In genomic region chr11:95310007-95310647, GRCm38 (mm10) we compare ENCODE assay signal across 8 mouse cellular contexts. TPM values are rescaled to one million over a fixed set of nuclear protein-coding genes. Genes with fewer than 3 reads are reported as not detected.
DNase-seq lines count a peak whose midpoint lies in the region; ATAC-seq lines count a peak whose summit lies in the region.

Kat7 (minus strand) TSS chr11:95310246.

- DNase-seq in CD4-positive, CD25-positive, alpha-beta regulatory T cell, adult 2 months (ENCODE audit: low read depth, low spot score), result peak; percentile 99
- peak; percentile 99 for DNase-seq in fat pad, adult 2 months (ENCODE audit: extremely low read depth, low read depth, low spot score)
- DNase-seq in kidney, postnatal 10 days, result peak; percentile 98
- peak; percentile 97 for DNase-seq in natural killer cell, adult 2 months (ENCODE audit: low spot score in 2 of 2)

- no peaks in the 10 kb centered on the region for H3K9me3 ChIP-seq in heart, embryonic 13.5 days
- H3K9me3 ChIP-seq in liver, embryonic 12.5 days (replicated peaks), result no peaks in the 10 kb centered on the region
- H3K9me3 ChIP-seq in stomach, embryonic 16.5 days (replicated peaks; ENCODE audit: control insufficient read depth, low read length), result no peaks in the 10 kb centered on the region

- H3K27ac ChIP-seq in brown adipose tissue, adult 24 weeks (replicated peaks; ENCODE audit: low read depth, low read length), result peak within 1 kb of the TSS; percentile 90
- H3K27ac ChIP-seq in heart, embryonic 13.5 days (replicated peaks), result peak within 1 kb of the TSS; percentile 98
- peak within 1 kb of the TSS; percentile 97 for H3K27ac ChIP-seq in liver, embryonic 12.5 days
- H3K27ac ChIP-seq in stomach, embryonic 16.5 days (ENCODE audit: low read length), result peak within 1 kb of the TSS; percentile 100

- H3K4me2 ChIP-seq in heart, embryonic 13.5 days, result peak within 1 kb of the TSS; percentile 86
- H3K4me2 ChIP-seq in liver, embryonic 12.5 days, result peak within 1 kb of the TSS; percentile 87
- peak within 1 kb of the TSS; percentile 94 for H3K4me2 ChIP-seq in stomach, embryonic 16.5 days (ENCODE audit: low read depth, low read length)

- H3K4me1 ChIP-seq in brown adipose tissue, adult 24 weeks (ENCODE audit: control insufficient read depth, insufficient read depth, insufficient read length, low read length), result peaks cover 6% of the 10 kb centered on the region; the same call in 1 of the 2 replicates
- H3K4me1 ChIP-seq in heart, embryonic 13.5 days, result peaks cover 30% of the 10 kb centered on the region
- peaks cover 59% of the 10 kb centered on the region for H3K4me1 ChIP-seq in liver, embryonic 12.5 days
- H3K4me1 ChIP-seq in stomach, embryonic 16.5 days (ENCODE audit: control insufficient read depth, insufficient read depth, low read length), result peaks cover 19% of the 10 kb centered on the region

- peak within 1 kb of the TSS; percentile 76 for H3K4me3 ChIP-seq in brown adipose tissue, adult 24 weeks (ENCODE audit: insufficient read depth, low read depth, low read length)
- peak within 1 kb of the TSS; percentile 92 for H3K4me3 ChIP-seq in heart, embryonic 13.5 days
- H3K4me3 ChIP-seq in liver, embryonic 12.5 days, result peak within 1 kb of the TSS; percentile 86
- H3K4me3 ChIP-seq in stomach, embryonic 16.5 days (replicated peaks; ENCODE audit: low read length), result peak within 1 kb of the TSS; percentile 99

- peak; percentile 88 for ATAC-seq in heart, embryonic 13.5 days (ENCODE audit: extremely low read depth, insufficient number of reproducible peaks, low FRiP score, low TSS enrichment)
- peak; percentile 88 for ATAC-seq in liver, embryonic 12.5 days
- peak; percentile 94 for ATAC-seq in stomach, embryonic 16.5 days (ENCODE audit: insufficient read depth, low FRiP score)

- no peaks in the 10 kb centered on the region for H3K27me3 ChIP-seq in heart, embryonic 13.5 days (replicated peaks)
- no peaks in the 10 kb centered on the region for H3K27me3 ChIP-seq in liver, embryonic 12.5 days (replicated peaks)
- H3K27me3 ChIP-seq in stomach, embryonic 16.5 days (ENCODE audit: control insufficient read depth, insufficient read depth, low read length), result no peaks in the 10 kb centered on the region

- peaks cover 14% of the 10 kb centered on the region for H3K36me3 ChIP-seq in heart, embryonic 13.5 days
- peaks cover 26% of the 10 kb centered on the region for H3K36me3 ChIP-seq in liver, embryonic 12.5 days
- H3K36me3 ChIP-seq in stomach, embryonic 16.5 days (ENCODE audit: control insufficient read depth, insufficient read depth, low read length), result no peaks in the 10 kb centered on the region; the same call in 1 of the 2 replicates

- peak within 1 kb of the TSS; percentile 98 for H3K9ac ChIP-seq in heart, embryonic 13.5 days
- H3K9ac ChIP-seq in liver, embryonic 12.5 days, result peak within 1 kb of the TSS; percentile 95
- peak within 1 kb of the TSS; percentile 99 for H3K9ac ChIP-seq in stomach, embryonic 16.5 days (ENCODE audit: low read length)

- WGBS in heart, embryonic 13.5 days, result under 1% methylated on average over 42 of the region's 42 CpGs
- WGBS in liver, embryonic 12.5 days (ENCODE audit: insufficient replicate concordance), result under 1% methylated on average over 42 of the region's 42 CpGs
- WGBS in stomach, embryonic 16.5 days, result under 1% methylated on average over 42 of the region's 42 CpGs

RNA-seq across cellular contexts. Expression of gene Kat7, which starts in this region (rescaled TPM):
- 21.0 and 25.9 TPM in 2 replicates for polyA plus RNA-seq in brown adipose tissue, adult 24 weeks (2012; ENCODE audit: insufficient read depth, insufficient read length, missing spikeins)
- polyA plus RNA-seq in heart, embryonic 13.5 days (2015; fragmentation: Nextera tagmentation; extraction: Ambion mirVana), result 44.2 and 46.0 TPM in 2 replicates
- 48.1 and 49.5 TPM in 2 replicates for polyA plus RNA-seq in liver, embryonic 12.5 days (2016; fragmentation: Nextera tagmentation; extraction: Ambion mirVana)
- 59.3 and 66.0 TPM in 2 replicates for polyA plus RNA-seq in stomach, embryonic 16.5 days (2015; fragmentation: Nextera tagmentation; extraction: Ambion mirVana)

Comparison
In these comparisons a context has a peak if more than half of its experiments do, and no peak if none do; other contexts are left out.
1. Peak in every context shown above with its lines: DNase-seq, ATAC-seq, H3K4me3 ChIP-seq and H3K27ac ChIP-seq.